Mouse (Mus musculus) hindbrain, embryonic 10.5 days (tissue): ENCODE measurements around the gene Stxbp4. TPM values are rescaled to one million over a fixed set of nuclear protein-coding genes. Genes with fewer than 3 reads are reported as not detected.

ENCODE experiments used
- DNase-seq: peaks from one replicate; pipeline ENCODE4 v3.0.0-alpha.2; 2017; ENCODE audit warnings: low spot score
- H3K27ac ChIP-seq: fragments of 300-500 bp; sonication (generic); 2 replicates; pipeline ENCODE4 v1.5.1; 2016; ENCODE audit warnings: mild to moderate bottlenecking, moderate library complexity
- H3K27me3 ChIP-seq: fragments of 300-500 bp; sonication (generic); 2 replicates; pipeline ENCODE4 v1.6.1; 2016; ENCODE audit warnings: mild to moderate bottlenecking; ENCODE audit not compliant: poor library complexity, insufficient read depth, severe bottlenecking
- H3K36me3 ChIP-seq: fragments of 300-500 bp; sonication (generic); 2 replicates; pipeline ENCODE4 v1.6.1; 2016; ENCODE audit warnings: mild to moderate bottlenecking, moderate library complexity
- H3K4me1 ChIP-seq: fragments of 300-500 bp; sonication (generic); replicated peaks from 2 replicates; pipeline ENCODE4 v1.6.1; 2016; ENCODE audit warnings: mild to moderate bottlenecking
- H3K4me3 ChIP-seq: fragments of 300-500 bp; sonication (generic); 2 replicates; pipeline ENCODE4 v1.5.1; 2016; ENCODE audit warnings: mild to moderate bottlenecking, moderate library complexity
- H3K9me3 ChIP-seq: fragments of 300-500 bp; sonication (generic); 2 replicates; pipeline ENCODE4 v1.6.1; 2016; ENCODE audit warnings: mild to moderate bottlenecking, moderate library complexity
- WGBS: fragments of 180-500 bp; shearing (Covaris S2); methylation state at CpG from one replicate; pipeline ENCODE4 v1.1.7; 2016; 5-methylcytosine and 5-hydroxymethylcytosine counted together
- polyA plus RNA-seq: library from polyadenylated mRNA; unstranded; fragments of >200 nt; fragmentation: Nextera tagmentation; extraction: Ambion mirVana; gene quantifications from 2 replicates; pipeline ENCODE4 v1.2.1, GENCODE M21; 2016

The Stxbp4 gene
- polyA plus RNA-seq, 1 experiment from 2014 or later = 33.8 TPM

GRCm38 (mm10) chr11:90521040-90521439 is 116.8 kb downstream of the Stxbp4 start:
- peaks cover 6% of the 10 kb centered on the region for H3K4me1 ChIP-seq
- H3K4me3 ChIP-seq = no peak overlapping the region
- no peak for DNase-seq
- no peaks in the 10 kb centered on the region for H3K27me3 ChIP-seq
- 59% methylated on average over 8 of the region's 8 CpGs for WGBS
- H3K36me3 ChIP-seq = peaks cover 49% of the 10 kb centered on the region
- H3K9me3 ChIP-seq = no peaks in the 10 kb centered on the region
- H3K27ac ChIP-seq = no peak overlapping the region

GRCm38 (mm10) chr11:90517750-90518149 is 120.1 kb downstream of the Stxbp4 start:
- no peak for DNase-seq

DNA sequence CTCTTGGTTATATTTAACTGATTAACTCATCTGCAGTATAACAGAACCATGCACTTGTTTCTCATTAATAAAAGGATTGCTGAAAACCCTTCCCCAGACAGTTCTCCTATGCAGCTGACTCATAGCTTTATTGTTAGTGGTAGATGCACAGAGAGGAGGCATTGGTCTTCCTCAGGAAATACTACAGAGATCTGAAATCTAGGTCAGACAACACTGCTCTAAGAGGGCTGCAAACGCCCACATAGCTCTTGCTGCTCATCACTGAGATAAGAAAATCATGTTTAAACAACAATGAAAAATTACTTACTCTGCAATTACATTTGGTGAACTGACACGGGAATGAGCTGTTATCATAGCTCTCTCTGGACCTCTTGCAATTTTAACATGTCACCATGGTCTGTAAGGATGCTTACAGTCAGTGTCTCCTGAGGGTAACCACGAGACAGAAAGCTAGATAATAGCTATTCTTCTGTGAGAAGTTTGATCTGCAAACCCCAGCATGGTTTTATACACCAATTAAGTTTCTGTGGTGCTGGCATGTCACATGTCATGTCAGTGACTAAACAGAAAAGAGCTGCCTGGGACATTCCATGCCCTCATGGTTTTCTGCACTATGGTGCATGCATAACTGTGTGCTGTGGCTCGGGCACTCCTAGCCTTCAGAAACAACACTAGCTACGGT is 125.2 kb downstream of the Stxbp4 start:
- Histone ChIP-seq H3K4me3 (no peak overlapping the region), H3K27ac (no peak overlapping the region), H3K9me3 (no peaks in the 10 kb centered on the region), H3K36me3 (peaks cover 22% of the 10 kb centered on the region), H3K27me3 (no peaks in the 10 kb centered on the region), H3K4me1 (no peaks in the 10 kb centered on the region)
- WGBS = 74% methylated on average over 5 of the region's 5 CpGs
- no peak for DNase-seq

More at GRCm38 (mm10) chr11:90517750-90518149, 120.1 kb downstream of the Stxbp4 start:
- 83% methylated on average over 1 of the region's 1 CpGs for WGBS
- no peaks in the 10 kb centered on the region for H3K9me3 ChIP-seq
- H3K4me1 ChIP-seq = peaks cover 6% of the 10 kb centered on the region
- no peak overlapping the region for H3K4me3 ChIP-seq
- no peaks in the 10 kb centered on the region for H3K27me3 ChIP-seq
- no peak overlapping the region for H3K27ac ChIP-seq
- peaks cover 43% of the 10 kb centered on the region for H3K36me3 ChIP-seq

DNA sequence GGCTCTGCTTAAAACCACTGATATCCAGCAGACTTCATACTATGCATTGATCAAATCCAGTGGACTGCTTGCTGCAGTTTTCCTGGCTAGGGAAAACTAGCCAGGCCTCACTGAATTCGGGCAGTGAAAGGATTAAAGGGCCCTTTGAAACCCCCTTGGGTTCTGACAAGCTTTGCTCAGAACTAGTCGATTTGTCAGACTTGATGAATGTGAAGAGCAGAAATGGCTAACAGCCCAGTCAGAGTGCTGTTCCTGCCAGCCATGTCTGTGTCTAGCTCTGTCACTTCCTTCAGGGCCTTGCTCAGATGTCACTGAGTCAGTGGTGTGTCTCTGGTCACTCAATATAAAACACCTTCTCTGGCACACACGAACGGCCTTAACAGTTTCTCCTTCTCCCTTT is 136.0 kb downstream of the Stxbp4 start:
- H3K27ac ChIP-seq = no peak overlapping the region

DNA sequence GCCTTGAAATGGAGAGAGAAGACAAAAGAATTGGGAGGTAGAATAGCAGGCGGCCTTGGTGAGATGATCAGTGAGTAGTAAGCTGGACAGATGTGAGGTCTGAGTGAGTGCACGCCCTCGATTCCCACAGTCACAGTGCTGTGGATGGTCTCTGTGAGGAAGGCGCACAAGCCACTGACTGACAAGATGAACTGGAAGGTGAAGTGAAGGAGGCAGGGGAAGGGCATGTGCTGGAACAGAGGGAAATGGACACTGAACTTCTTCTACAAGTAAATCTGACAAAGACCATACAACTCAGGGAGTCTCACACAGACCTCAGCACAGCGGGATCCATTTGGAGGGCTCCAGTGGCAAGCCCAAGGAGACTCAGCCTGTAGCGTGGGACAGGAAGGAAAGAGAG is 138.0 kb downstream of the Stxbp4 start:
- WGBS = 93% methylated on average over 6 of the region's 6 CpGs
- Histone ChIP-seq H3K4me1 (no peaks in the 10 kb centered on the region), H3K27me3 (no peaks in the 10 kb centered on the region), H3K9me3 (no peaks in the 10 kb centered on the region), H3K27ac (no peak overlapping the region), H3K36me3 (no peaks in the 10 kb centered on the region; the same call in 1 of the 2 replicates), H3K4me3 (no peak overlapping the region)
- DNase-seq = no peak

More for the DNA sequence above, 136.0 kb downstream of the Stxbp4 start:
- H3K4me1 ChIP-seq = no peaks in the 10 kb centered on the region
- H3K27me3 ChIP-seq = no peaks in the 10 kb centered on the region
- no peak for DNase-seq
- 89% methylated on average over 4 of the region's 4 CpGs for WGBS
- no peak overlapping the region for H3K4me3 ChIP-seq
- H3K36me3 ChIP-seq = peaks cover 6% of the 10 kb centered on the region
- H3K9me3 ChIP-seq = no peaks in the 10 kb centered on the region

DNA sequence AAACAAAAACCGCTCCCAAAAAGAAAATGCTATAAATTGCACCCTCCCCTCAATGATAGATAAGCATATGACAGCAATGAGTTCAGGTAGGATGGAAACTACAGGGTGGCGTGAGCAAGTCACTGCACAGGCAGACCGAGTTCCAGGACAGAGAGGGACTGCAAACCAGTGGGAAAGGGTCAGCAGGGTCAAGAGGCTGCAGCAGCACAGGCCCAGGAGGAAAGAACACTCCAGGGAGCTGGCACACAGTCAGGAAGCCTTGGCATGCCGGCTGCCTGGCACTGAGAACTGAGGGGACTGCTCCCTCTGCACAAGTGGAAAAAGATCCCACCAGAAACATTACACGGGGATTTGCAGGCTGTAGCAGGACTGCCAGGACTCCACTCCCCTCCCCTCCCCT is 139.4 kb downstream of the Stxbp4 start:
- no peak overlapping the region for H3K4me3 ChIP-seq
- no peak for DNase-seq
- H3K27me3 ChIP-seq = no peaks in the 10 kb centered on the region
- WGBS = 59% methylated on average over 5 of the region's 5 CpGs
- H3K27ac ChIP-seq = no peak overlapping the region
- no peaks in the 10 kb centered on the region for H3K9me3 ChIP-seq
- H3K36me3 ChIP-seq = peaks cover 9% of the 10 kb centered on the region
- no peaks in the 10 kb centered on the region for H3K4me1 ChIP-seq

DNA sequence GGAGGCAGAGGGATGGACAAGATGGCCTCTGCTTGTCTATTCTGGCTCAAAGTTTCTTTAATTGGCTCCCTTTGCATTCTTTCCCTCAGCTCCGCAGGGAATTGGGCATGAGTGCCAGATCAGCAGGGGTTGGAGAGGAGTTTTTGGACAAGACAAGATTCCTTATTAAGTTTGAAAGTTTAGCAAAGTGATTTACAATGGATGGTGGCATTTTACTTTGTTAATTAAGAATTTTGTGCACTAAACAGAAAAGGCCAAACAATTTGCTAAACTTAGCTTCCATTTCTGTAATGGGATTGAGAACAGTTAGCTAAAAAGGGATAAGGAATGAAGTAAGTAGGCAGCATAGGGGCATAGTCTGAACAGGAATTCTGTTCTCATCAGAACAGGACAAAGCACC is 142.9 kb downstream of the Stxbp4 start:
- peaks cover 23% of the 10 kb centered on the region for H3K36me3 ChIP-seq
- H3K27me3 ChIP-seq = no peaks in the 10 kb centered on the region
- H3K27ac ChIP-seq = no peak overlapping the region
- no peaks in the 10 kb centered on the region for H3K4me1 ChIP-seq
- WGBS = 78% methylated on average over 1 of the region's 1 CpGs
- DNase-seq = no peak
- no peak overlapping the region for H3K4me3 ChIP-seq
- H3K9me3 ChIP-seq = no peaks in the 10 kb centered on the region

DNA sequence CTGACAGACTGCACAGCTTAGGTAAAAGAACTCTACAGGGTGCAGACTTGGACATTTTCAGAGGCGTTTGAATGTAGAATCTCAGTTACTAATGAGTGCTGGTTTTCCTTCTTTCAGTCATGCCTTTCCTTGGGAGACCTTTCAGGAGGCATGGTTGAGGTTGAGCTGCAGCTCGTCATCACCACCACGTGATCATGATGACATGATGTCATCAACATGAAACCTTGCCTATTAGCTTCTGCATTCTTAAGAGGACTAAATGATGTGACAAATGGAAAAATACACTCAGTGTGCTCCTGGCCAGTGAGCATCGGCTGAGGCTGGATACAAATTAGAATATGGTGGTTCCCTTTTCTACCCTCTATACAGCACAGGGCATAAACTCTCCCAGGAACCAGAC is 145.4 kb downstream of the Stxbp4 start:
- H3K4me1 ChIP-seq = no peaks in the 10 kb centered on the region
- H3K4me3 ChIP-seq = no peak overlapping the region
- H3K27me3 ChIP-seq = no peaks in the 10 kb centered on the region
- WGBS = 92% methylated on average over 4 of the region's 4 CpGs
- peaks cover 38% of the 10 kb centered on the region for H3K36me3 ChIP-seq
- H3K27ac ChIP-seq = no peak overlapping the region
- DNase-seq = no peak
- 0 out of 2 replicates have a peak, but pooled peaks cover 3% of the 10 kb centered on the region for H3K9me3 ChIP-seq

DNA sequence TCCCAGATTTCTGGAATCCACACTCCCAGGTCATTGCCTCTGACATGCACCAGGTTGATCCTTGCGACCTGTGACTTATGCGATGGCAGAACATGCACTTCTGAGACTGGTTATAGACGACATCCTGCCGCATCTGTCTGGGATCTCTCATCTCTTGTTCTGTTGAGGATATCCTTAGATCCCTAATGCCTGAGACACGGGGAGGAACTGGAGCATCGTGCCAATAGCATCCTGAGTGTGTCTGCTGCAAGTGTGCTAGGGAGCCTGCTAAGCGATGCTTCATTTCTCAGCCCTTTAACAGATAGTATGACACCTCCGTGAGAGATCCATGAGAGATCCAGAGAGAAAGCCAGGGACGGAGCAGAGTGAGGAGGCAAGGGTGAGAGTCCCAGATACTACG is 148.7 kb downstream of the Stxbp4 start:
- no peak overlapping the region for H3K4me3 ChIP-seq
- H3K27ac ChIP-seq = no peak overlapping the region
- H3K27me3 ChIP-seq = no peaks in the 10 kb centered on the region
- 0 out of 2 replicates have a peak, but pooled peaks cover 3% of the 10 kb centered on the region for H3K9me3 ChIP-seq
- WGBS = 93% methylated on average over 10 of the region's 10 CpGs
- peaks cover 46% of the 10 kb centered on the region for H3K36me3 ChIP-seq
- no peak for DNase-seq
- peaks cover 8% of the 10 kb centered on the region for H3K4me1 ChIP-seq

- WGBS = 96% methylated on average over 8 of the region's 8 CpGs
Observed at GRCm38 (mm10) chr11:90487686-90488085, 150.2 kb downstream of the Stxbp4 start.

DNA sequence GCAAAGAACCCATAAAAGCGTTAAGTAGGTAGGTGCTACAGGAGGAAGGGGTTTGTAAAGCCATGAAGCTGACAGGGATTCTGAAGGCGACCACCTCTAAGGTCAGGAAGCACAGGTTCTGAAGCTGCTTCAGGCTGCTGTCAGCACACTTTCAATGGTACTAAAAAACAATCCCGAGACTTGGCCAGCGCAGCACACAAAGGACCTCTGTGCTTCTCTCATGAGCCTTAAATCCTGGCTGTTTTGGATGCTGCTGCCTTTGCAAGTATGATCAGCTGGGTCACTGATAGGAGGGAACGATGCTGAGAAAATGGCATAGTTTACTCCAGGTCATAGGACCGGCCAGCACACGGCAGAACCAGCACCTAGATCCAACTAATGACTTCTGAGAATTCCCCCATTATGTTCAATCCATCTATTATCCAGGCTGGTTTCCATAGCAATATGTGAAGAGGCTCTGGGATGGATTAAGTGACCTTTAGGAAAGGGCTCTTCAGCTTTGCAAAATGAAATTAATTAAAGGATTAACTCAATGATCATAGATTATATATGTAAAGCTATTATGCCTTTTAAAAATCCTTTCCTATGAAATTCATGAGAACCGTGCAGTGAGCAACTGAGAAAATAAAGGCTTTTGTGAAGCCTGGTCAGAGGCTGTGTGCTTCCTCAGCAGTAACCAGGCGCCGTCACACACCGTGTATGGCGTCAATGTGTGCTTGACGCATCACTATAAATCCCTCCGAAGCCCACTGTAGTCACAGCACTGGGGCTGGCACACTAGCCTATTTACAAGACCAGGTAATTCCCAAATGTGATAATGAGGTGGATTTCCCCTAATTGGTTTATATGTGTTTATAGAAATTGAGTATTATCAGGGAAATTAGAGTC is 152.9 kb downstream of the Stxbp4 start:
- DNase-seq = no peak
- 80% methylated on average over 14 of the region's 14 CpGs for WGBS
- peak overlapping the region; percentile 45; the same call in 1 of the 2 replicates for H3K27ac ChIP-seq

More at GRCm38 (mm10) chr11:90487686-90488085, 150.2 kb downstream of the Stxbp4 start:
- no peak for DNase-seq
- peaks cover 31% of the 10 kb centered on the region for H3K36me3 ChIP-seq
- H3K4me3 ChIP-seq = no peak overlapping the region
- no peak overlapping the region for H3K27ac ChIP-seq
- 0 out of 2 replicates have a peak, but pooled peaks cover 3% of the 10 kb centered on the region for H3K9me3 ChIP-seq
- peaks cover 8% of the 10 kb centered on the region for H3K4me1 ChIP-seq
- no peaks in the 10 kb centered on the region for H3K27me3 ChIP-seq

DNA sequence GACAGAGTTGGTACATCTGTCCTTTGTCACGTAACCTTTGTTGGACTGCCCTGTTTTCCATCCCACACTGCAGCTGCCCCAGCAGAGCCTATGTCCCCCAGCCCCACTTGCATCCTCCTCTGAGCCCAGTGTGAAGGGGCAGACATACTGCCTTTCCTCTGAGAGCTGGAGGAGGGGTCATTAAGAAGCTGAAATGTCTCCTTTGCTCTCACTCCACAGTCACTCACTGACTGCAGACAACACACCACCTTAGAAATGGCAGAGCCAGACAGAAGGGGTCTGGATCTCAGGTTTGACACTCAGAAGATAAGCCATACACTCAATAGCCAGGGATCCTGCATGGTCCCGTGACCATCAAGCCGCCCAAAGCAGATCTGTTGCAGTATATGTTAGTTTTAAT is 154.1 kb downstream of the Stxbp4 start:
- no peak overlapping the region for H3K27ac ChIP-seq
- peaks cover 8% of the 10 kb centered on the region for H3K4me1 ChIP-seq
- no peaks in the 10 kb centered on the region for H3K27me3 ChIP-seq
- no peak for DNase-seq
- H3K9me3 ChIP-seq = 0 out of 2 replicates have a peak, but pooled peaks cover 3% of the 10 kb centered on the region
- H3K4me3 ChIP-seq = no peak overlapping the region
- peaks cover 36% of the 10 kb centered on the region for H3K36me3 ChIP-seq
- WGBS = 92% methylated on average over 3 of the region's 3 CpGs

More for the DNA sequence above, 152.9 kb downstream of the Stxbp4 start:
- Histone ChIP-seq H3K36me3 (peaks cover 31% of the 10 kb centered on the region), H3K4me3 (no peak overlapping the region), H3K9me3 (0 out of 2 replicates have a peak, but pooled peaks cover 3% of the 10 kb centered on the region), H3K4me1 (peaks cover 8% of the 10 kb centered on the region), H3K27me3 (no peaks in the 10 kb centered on the region)

DNA sequence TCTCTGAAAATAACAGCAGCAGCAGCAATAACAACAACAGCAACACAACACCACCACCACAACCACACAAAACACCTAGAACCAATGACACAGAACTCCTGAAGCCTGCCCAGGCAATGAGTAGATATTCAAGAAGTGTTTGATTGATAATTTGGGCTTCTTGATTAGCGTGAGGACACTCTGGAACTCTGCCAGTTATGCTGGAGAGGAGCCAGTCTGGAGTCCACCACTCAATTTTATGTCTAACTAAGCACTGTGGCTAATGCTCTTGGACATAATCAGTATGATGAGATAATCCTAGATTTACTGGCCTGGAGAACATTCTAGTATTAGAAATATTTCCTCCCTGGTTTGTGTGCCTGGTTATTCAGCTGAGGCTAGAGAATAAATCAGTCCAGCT is 156.1 kb downstream of the Stxbp4 start:
- peaks cover 29% of the 10 kb centered on the region for H3K36me3 ChIP-seq

More for the DNA sequence above, 156.1 kb downstream of the Stxbp4 start:
- DNase-seq = no peak
- Histone ChIP-seq H3K9me3 (no peaks in the 10 kb centered on the region), H3K4me1 (peaks cover 8% of the 10 kb centered on the region), H3K27ac (no peak overlapping the region), H3K27me3 (no peaks in the 10 kb centered on the region), H3K4me3 (no peak overlapping the region)
- 80% methylated on average over 1 of the region's 1 CpGs for WGBS
